Mouse (Mus musculus): ENCODE measurements around the gene Cckar. TPM values are rescaled to one million over a fixed set of nuclear protein-coding genes. Genes with fewer than 3 reads are reported as not detected.
"Not testable (repeated sequence)": the region's sequence is repeated elsewhere in the genome, so short reads cannot be mapped to it uniquely, and the experiment has no call there.

Gene Cckar
- total RNA-seq, 2 experiments from 2014 or later, result not detected

DNA sequence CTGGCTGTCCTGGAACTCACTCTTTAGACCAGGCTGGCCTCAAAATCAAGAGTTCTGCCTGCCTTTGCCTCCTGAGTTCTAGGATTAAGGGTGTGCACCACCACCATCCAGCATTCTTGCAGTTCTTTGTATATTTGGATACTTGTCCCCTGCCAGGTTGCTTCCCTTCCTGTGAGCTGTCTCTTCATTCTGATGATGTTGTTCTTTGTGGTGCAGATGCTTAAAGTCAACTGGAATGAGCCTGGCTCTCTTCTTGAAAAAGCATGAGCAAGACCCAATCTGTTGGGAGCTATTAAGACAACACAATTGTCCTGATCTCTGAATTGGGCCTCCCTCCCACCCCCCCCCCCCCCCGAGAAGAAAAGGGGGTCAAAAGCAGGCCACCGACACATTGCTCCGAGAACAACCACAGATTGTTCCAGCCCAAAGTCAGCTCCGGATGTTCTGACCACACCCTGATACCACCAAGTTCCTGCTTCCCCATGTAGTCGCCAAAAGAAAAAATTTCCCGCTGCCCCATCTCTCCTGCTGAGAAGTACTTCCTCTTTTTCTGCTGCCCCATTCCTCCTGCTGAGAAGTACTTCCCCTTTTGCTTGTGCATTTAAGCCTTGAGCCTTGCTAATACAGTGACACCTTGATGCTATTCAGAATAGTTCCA lies 33.9 kb downstream of the Cckar start:
- intact Hi-C loops (cut with DNase I), result loop anchor here (2.0 to 10.0 kb wide), 2 partner anchors 319 to 441 kb away; no protein-coding TSS in a partner anchor
- DNase-seq, result not testable (repeated sequence)

DNA sequence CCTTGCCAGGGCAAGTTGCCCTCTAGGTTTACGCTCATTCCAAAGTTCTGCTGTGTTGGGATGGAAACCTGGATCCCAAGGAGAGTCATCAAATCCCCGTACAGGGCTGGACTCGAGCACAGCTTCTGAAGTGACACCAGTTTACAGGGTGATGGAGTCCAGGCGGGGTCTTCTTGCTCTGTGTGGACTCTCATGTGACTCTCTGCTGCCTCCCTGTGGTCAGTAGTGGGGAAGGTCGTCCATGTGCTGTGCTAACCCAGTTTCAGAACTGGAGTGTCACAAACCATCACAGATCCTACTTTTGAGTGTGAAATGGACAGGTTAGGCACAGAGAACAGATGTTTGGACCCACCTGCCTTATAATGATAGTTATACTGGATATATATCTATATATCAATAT lies 35.2 kb downstream of the Cckar start:
- intact Hi-C loops (cut with DNase I), result loop anchor here (2.0 to 10.0 kb wide), 2 partner anchors 318 to 442 kb away; no protein-coding TSS in a partner anchor
- peak; percentile 78 to 86 for DNase-seq

DNA sequence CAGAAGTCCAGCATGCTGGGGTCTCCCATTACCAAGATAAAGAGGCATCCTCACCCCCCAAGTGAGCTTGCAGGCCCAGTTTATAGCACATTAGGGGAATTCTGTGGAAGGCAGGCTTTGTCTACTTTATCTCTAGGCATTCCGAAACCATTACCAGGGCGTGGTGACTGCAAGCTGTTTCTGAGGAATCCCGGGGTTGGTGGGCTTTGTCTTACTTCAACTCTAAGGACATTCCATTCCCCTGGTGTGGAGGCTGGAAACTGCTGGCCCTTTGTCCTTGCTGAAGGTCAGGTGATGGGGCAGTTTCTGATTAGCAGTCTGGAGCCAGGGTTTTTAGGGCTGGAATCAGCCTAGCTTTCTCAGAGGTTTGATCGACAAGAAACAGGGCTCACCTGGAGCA lies 36.0 kb downstream of the Cckar start:
- intact Hi-C loops (cut with DNase I), result loop anchor here (10.0 kb wide), 1 partner anchor 443 kb away; no protein-coding TSS in a partner anchor
- DNase-seq, result no peak

DNA sequence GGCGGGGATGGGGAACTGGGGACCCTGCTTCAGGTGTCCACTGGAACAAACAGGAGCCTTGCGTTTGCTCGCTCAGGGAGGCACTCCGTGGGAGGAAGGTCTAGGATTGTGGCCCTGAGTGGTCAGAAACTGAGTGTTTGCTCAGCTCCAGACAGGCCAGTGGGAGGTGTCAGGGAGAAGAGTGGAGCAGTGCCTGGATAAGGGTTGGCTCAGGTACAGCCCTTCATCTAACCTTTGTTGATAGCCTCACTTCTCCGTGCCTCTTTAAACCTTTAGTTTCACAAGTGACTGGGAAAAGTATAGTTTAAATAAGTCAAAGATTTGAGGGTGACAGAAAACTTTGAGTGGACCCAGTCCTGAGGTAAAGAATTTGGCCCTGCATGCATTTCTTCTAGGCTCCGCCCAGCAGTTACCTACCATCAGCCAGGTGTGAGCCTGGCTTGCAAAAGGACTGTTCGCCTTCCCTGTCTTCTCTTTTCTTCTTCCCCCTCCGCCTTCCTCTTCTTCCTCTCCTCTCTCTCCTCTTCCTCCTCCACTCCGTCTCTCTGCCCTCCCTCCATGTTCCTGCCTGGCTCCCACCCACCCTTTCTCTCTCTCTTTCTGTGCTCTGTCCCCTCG lies 37.1 kb downstream of the Cckar start:
- no peak for DNase-seq
- intact Hi-C loops (cut with DNase I), result loop anchor here (10.0 kb wide), 1 partner anchor 444 kb away; no protein-coding TSS in a partner anchor

DNA sequence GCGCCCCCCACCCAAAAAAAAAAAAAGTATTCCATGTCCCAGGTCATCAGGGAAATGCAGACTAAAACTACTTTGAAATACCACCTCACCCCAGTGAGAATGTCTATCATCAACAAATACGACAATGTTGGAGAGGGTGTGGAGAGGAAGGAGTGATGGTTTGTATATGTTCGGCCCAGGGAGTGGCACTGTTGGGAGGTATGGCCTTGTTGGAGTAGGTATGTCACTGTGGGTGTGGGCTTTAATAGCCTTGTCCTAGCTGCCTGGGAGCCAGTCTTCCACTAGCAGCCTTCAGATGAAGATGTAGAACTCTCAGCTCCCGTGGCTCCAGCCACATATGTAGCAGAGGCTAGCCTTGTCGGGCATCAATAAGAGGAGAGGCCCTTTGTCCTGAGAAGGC lies 39.5 kb downstream of the Cckar start:
- DNase-seq, result no peak
- intact Hi-C loops (cut with DNase I), result no loop called here

DNA sequence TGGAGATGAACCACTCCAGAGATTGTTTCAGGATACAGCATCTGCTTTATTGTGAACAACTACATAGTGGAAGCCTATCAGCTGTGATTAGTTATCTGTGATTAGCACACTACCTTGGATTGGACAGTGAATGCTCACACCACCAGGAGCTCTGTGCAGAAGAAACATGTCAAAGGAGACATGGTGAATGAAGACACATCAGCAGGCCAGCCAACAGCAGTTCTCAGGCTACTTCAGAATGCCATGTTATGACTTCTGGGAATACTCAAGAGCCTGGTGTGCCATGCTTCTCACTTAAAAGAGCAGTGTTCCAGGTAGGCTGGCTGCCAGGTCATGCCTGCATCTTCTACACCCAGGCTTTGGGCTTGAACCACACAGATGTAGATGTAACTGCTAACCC lies 43.8 kb downstream of the Cckar start:
- no peak for DNase-seq
- intact Hi-C loops (cut with DNase I), result no loop called here

DNA sequence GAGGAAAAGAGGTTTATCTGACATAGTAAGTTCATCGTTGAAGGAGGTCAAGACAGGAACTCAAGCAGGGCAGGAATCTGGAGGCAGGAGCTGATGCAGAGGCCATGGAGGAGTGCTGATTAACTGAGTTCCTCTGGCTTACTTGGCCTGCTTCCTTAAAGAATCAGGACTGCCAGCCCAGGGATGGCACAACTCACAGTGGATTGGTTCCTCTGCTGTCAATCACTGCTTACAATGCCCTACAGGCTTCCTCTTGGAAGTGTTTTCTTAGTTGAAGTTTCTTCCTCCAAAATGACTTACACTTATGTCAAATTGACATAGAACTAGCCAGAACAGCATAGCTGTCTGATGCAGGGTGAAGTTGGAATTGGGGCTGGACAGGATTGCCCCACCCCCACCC lies 45.1 kb downstream of the Cckar start:
- DNase-seq, result no peak
- intact Hi-C loops (cut with DNase I), result no loop called here

DNA sequence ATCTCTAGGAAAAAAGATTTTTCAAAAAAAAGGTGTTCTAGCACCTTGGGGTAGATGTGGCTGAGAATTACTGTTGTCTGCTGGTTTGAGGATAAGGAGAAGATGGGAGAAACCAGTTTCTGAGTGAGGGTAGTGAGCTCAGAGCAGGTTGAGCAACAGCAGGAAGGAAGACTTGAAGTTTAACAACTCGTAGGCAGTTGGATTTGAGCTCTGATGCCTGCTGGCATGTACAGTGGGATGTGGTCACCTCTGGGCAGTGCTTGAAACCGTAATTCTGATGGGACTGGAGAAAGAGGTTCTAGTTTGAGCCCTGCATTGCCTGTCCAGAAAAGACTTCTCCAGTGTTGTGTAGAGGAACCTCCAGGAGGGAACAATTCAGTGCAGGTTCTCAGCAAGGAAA lies 46.0 kb downstream of the Cckar start:
- intact Hi-C loops (cut with DNase I), result no loop called here
- DNase-seq, result no peak

DNA sequence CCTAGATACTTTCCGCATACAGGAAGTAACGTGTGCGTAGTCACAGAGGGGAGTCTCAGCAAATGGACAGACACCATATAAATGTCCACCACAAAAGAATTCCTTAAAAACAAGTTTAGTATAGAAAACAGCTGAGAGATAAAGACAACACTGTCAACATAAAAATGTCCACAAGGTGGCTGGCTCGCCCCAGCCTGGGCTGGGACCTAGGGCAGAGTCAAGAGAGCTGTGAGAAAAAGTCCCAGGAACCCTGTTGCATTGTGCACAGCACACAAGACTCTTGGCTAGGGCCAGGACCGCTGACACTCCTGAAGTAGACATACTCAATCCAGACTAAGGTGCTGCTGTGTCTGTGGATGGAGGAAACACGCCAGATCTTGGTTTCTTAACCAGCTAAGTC lies 49.6 kb downstream of the Cckar start:
- intact Hi-C loops (cut with DNase I), result no loop called here
- DNase-seq, result peak; percentile 12 to 43

DNA sequence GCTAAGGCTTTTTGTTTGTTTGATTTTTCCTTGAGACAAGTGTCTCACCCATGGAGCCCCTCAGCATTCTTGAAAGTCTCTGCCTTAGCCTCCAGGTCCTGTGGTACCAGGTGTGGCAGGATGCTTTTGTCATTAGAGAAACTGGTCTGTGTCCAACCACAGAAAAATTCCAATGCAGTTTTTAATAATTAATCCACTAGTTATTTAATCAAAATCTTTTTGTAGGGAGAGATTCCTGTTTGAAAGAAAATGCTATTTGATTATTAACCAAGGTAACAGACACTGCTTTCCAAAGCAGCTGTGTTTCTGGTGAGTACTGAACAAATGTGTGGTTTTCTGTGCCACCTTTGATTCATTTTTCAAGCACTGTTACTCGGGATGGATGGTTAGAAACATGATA lies 50.9 kb downstream of the Cckar start:
- intact Hi-C loops (cut with DNase I), result no loop called here

More for the DNA sequence above, 50.9 kb downstream of the Cckar start:
- no peak for DNase-seq

Other genes starting within 250 kb of the Cckar start
- 10 to 100 TPM; 34.9 to 36.4 TPM for gene Rbpj, start 241.6 kb downstream of the Cckar start, total RNA-seq (2021)
- 10 to 100 TPM; 22.4 to 22.6 TPM for gene Tbc1d19, start 101.9 kb upstream of the Cckar start, total RNA-seq (2021)